Mouse (Mus musculus): ENCODE results near the gene Cnot2.
A peak's percentile ranks its signal among the peaks of the same experiment; 100 is the strongest.

GRCm38 (mm10) chr10:116562731-116563480 lies 18.4 kb downstream of the Cnot2 start:
- TF ChIP-seq CTCF (conservative IDR thresholded peaks at IDR 0.05; ENCODE audit: low read length) (no peak), POU5F1 (IDR thresholded peaks at IDR 0.05; ENCODE audit: borderline replicate concordance, low read length) (no peak), NANOG (IDR thresholded peaks at IDR 0.05; ENCODE audit: borderline replicate concordance, low read length) (peak; percentile 91)

All from E14TG2a.4 (cell line).